Mouse (Mus musculus) midbrain, embryonic 11.5 days (tissue): ENCODE measurements around the gene Nim1k. TPM values are rescaled to one million over a fixed set of nuclear protein-coding genes. Genes with fewer than 3 reads are reported as not detected.
"Not testable (repeated sequence)": the region's sequence is repeated elsewhere in the genome, so short reads cannot be mapped to it uniquely, and the experiment has no call there.

Experiments
- ATAC-seq: fragments of 200-750 bp; cut with Nextera tagmentation; 2 replicates; pipeline ENCODE4 v1.8.0; 2017; ENCODE audit warnings: moderate TSS enrichment, moderate library complexity; ENCODE audit not compliant: low FRiP score
- DNase-seq: peaks from one replicate; pipeline ENCODE4 v3.0.0; 2015; ENCODE audit warnings: low spot score; ENCODE audit errors: missing footprints
- H3K27ac ChIP-seq: fragments of 300-500 bp; sonication (generic); 2 replicates; pipeline ENCODE4 v1.5.1; 2014; ENCODE audit warnings: low read depth, low read length
- H3K27me3 ChIP-seq: fragments of 300-500 bp; sonication (generic); 2 replicates; pipeline ENCODE4 v1.6.1; 2014; ENCODE audit warnings: mild to moderate bottlenecking, low read length, moderate library complexity, mixed read lengths; ENCODE audit not compliant: control insufficient read depth, insufficient read depth
- H3K36me3 ChIP-seq: fragments of 300-500 bp; sonication (generic); 2 replicates; pipeline ENCODE4 v1.6.1; 2014; ENCODE audit warnings: mild to moderate bottlenecking, low read length, moderate library complexity, mixed read lengths; ENCODE audit not compliant: control insufficient read depth, insufficient read depth
- H3K4me1 ChIP-seq: fragments of 300-500 bp; sonication (generic); 2 replicates; pipeline ENCODE4 v1.6.1; 2014; ENCODE audit warnings: low read length; ENCODE audit not compliant: control insufficient read depth, insufficient read depth
- H3K4me2 ChIP-seq: fragments of 300-500 bp; sonication (generic); 2 replicates; pipeline ENCODE4 v1.6.1; 2014; ENCODE audit warnings: mild to moderate bottlenecking, moderate library complexity
- H3K4me3 ChIP-seq: fragments of 300-500 bp; sonication (generic); 2 replicates; pipeline ENCODE4 v1.5.1; 2014; ENCODE audit warnings: low read depth, low read length
- H3K9ac ChIP-seq: fragments of 300-500 bp; sonication (generic); 2 replicates; pipeline ENCODE4 v1.6.1; 2014; ENCODE audit warnings: low read length
- H3K9me3 ChIP-seq: fragments of 300-500 bp; sonication (generic); 2 replicates; pipeline ENCODE4 v1.6.1; 2016; ENCODE audit warnings: low read length; ENCODE audit not compliant: control insufficient read depth
- WGBS: fragments of 180-500 bp; shearing (Covaris S2); extraction: QIAGEN DNeasy Blood & Tissue Kit; methylation state at CpG from one replicate; pipeline ENCODE4 v1.1.7; 2014; 5-methylcytosine and 5-hydroxymethylcytosine counted together
- polyA plus RNA-seq: library from polyadenylated mRNA; unstranded; fragments of >200 nt; fragmentation: Nextera tagmentation; extraction: Ambion mirVana; gene quantifications from 2 replicates; pipeline ENCODE4 v1.2.1, GENCODE M21; 2014

The Nim1k gene
- polyA plus RNA-seq, 1 experiment from 2014 or later: 2.4 TPM

DNA sequence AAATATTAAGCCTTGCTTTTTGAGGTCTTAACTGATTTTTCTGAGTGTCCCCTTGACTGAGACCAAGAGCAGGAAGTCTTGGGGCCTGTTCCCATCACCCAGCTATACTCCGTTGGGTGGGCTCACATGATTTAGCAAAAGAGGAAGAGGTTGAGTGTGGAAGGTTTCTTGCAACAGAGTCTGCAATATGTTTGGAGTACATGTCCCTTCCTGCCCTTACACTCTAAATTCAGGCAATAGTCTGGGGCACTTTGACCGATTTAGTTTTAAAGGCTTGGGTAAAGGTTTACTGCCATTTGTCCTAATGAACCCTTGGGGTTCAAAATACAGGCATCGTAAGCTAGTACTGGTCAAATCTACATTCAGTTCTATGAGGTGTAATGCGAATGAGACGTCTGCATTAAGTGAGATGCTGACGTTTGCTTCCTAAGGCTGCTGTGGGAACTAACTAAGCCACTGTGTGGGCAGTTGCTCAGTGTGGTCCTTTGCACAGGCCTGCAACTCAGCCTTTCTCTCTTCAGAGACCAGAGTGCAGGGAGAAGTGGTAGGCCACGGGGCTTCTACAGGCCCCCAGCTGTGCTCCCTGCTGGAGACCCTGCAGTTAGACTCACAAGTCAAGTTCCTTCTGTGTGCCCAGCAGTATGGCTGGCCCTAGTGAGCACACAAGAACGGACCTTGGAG, 42.4 kb downstream of the Nim1k start:
- H3K27ac ChIP-seq: no peak overlapping the region
- H3K27me3 ChIP-seq: no peaks in the 10 kb centered on the region
- peaks cover 15% of the 10 kb centered on the region for H3K36me3 ChIP-seq
- DNase-seq (no peak), ATAC-seq (no peak)
- H3K9ac ChIP-seq: no peak overlapping the region
- H3K4me3 ChIP-seq: no peak overlapping the region
- no peaks in the 10 kb centered on the region for H3K4me1 ChIP-seq
- WGBS: 74% methylated on average over 8 of the region's 8 CpGs
- no peaks in the 10 kb centered on the region for H3K9me3 ChIP-seq
- no peak overlapping the region for H3K4me2 ChIP-seq

DNA sequence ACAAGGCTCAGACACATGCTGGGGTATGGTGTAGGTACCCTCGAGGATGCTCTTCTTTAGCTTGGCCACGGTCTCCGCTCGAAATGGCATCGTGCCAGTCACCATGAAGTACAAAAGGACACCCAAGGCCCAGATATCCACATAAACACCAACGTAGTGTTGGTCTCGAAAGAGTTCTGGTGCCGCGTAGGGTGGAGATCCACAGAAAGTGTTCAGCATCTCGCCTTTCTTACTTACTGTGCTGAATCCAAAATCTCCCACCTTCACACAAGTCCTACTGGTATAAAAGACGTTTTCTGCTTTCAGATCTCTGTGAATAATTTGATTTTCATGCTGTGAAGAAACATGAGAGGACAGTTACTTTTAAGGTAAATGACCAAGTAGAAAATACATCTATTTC, 43.2 kb downstream of the Nim1k start:
- Histone ChIP-seq H3K36me3 (peaks cover 15% of the 10 kb centered on the region), H3K4me3 (no peak overlapping the region), H3K9ac (no peak overlapping the region), H3K4me1 (no peaks in the 10 kb centered on the region), H3K27ac (no peak overlapping the region), H3K4me2 (no peak overlapping the region), H3K27me3 (no peaks in the 10 kb centered on the region), H3K9me3 (no peaks in the 10 kb centered on the region)
- DNase-seq (no peak), ATAC-seq (no peak)
- WGBS: 94% methylated on average over 11 of the region's 11 CpGs

DNA sequence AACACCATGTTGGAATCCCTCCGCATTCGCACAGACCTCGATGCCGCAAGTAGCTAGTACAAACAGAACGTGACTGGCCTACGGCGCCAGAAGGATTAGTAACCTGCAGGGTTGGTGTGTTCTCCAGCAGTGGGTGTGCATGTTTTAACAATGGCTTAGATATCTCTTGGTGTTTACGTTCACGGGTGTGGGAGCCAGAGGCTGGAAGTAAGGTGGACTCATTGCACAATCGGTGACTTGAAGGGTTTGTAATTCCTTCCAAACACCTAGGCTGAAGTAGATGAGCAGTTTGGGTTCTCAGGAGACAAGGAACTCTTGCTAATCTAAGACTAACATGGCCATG, 45.4 kb downstream of the Nim1k start:
- H3K4me3 ChIP-seq: no peak overlapping the region
- no peaks in the 10 kb centered on the region for H3K4me1 ChIP-seq
- no peak for DNase-seq
- no peaks in the 10 kb centered on the region for H3K27me3 ChIP-seq
- H3K36me3 ChIP-seq: peaks cover 24% of the 10 kb centered on the region
- H3K9me3 ChIP-seq: no peaks in the 10 kb centered on the region
- WGBS: 78% methylated on average over 10 of the region's 10 CpGs
- no peak overlapping the region for H3K27ac ChIP-seq
- no peak overlapping the region for H3K4me2 ChIP-seq
- ATAC-seq: peak; percentile 18; the same call in 1 of the 2 replicates
- no peak overlapping the region; the same call in 1 of the 2 replicates for H3K9ac ChIP-seq

DNA sequence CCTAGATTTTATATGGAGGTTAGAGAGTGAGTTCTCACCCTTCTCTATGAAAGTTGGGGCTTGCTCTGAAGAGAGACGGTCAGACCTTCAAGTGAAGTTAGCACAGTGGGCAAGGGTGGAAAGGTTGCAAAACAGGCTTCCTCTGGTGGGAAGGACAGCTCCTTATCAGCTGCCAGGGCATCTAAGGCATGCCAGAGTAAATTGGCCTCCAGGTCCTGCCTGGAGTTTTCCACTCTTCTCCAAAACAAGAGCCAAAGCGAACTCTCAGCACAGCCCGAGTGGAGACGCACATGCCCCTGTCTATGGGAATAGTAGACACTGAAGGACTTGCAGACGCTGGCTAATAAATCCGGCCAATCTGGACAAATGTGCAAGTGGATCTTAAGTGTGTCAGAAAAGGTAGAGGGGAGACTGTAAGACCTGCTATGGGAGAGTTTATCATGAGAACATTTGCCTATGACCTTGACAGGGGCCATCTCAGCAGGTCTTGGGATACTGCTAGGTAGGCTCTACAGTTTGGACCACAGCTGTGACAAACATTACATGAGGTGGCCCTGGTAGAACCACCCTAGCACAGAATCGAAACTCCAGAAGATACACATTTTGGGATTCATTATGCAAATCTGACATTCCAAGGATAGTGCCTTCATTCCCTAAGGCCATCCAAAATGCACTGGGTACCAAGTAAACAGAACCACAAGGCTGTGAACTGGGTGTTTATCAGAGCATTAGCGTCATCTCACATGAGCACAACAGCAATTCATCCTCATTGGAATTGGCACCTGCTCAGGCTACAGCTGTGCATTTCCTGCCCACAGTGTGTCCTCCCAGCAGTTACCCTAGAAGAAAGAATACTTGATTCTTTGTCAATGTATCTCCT, 46.1 kb downstream of the Nim1k start:
- no peak for DNase-seq
- peak; percentile 28; the same call in 1 of the 2 replicates for ATAC-seq
- Histone ChIP-seq H3K4me2 (no peak overlapping the region), H3K9ac (no peak overlapping the region), H3K4me1 (no peaks in the 10 kb centered on the region), H3K36me3 (peaks cover 28% of the 10 kb centered on the region), H3K9me3 (no peaks in the 10 kb centered on the region), H3K4me3 (no peak overlapping the region), H3K27ac (no peak overlapping the region), H3K27me3 (no peaks in the 10 kb centered on the region)
- 92% methylated on average over 8 of the region's 8 CpGs for WGBS

DNA sequence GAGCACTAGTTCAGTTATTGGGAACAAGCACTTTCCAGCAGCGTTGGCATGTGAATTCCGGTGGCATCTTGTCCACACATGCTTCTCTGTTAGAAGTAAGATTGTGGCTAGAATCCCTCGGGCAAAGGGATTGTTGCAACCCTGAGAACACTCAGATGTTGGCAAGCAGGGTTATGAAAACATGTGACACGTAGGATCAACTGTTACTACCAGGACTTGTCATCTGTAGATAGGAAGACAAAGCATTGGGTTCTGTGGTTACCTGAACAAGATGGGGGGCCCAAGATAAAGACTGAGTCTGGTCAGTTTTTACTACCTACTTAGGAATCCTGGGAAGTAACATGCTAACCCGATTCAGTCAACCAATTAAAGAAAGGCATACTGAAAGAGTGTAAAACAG, 46.7 kb downstream of the Nim1k start:
- WGBS: 91% methylated on average over 5 of the region's 5 CpGs
- Histone ChIP-seq H3K36me3 (peaks cover 33% of the 10 kb centered on the region), H3K9me3 (no peaks in the 10 kb centered on the region), H3K4me2 (no peak overlapping the region), H3K27ac (no peak overlapping the region), H3K27me3 (no peaks in the 10 kb centered on the region), H3K4me3 (no peak overlapping the region), H3K9ac (no peak overlapping the region), H3K4me1 (no peaks in the 10 kb centered on the region)
- DNase-seq (no peak), ATAC-seq (no peak)

DNA sequence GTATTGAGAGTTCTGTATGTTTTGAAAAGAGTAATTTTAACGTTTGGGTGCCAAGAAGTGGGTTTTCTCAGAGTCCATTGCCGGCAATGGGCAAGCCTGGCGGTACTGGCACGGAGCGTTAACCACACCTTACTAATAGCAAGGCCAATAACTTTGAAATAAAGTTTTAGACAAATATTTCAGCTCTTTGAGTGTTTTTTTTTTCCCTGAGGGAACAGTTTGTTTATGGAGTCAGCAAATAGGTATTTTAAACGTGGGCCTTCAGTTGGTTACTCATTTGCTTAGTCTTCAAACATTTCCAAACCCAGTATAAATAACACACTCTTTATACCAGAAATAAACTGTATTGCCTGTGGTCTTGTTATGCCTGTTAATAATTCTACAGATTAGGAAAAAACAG, 47.8 kb downstream of the Nim1k start:
- Histone ChIP-seq H3K9me3 (no peaks in the 10 kb centered on the region), H3K4me3 (no peak overlapping the region), H3K4me1 (no peaks in the 10 kb centered on the region), H3K27ac (no peak overlapping the region), H3K36me3 (peaks cover 39% of the 10 kb centered on the region), H3K27me3 (no peaks in the 10 kb centered on the region), H3K9ac (no peak overlapping the region), H3K4me2 (no peak overlapping the region)
- 92% methylated on average over 6 of the region's 6 CpGs for WGBS
- DNase-seq: no peak
- ATAC-seq: no peak

DNA sequence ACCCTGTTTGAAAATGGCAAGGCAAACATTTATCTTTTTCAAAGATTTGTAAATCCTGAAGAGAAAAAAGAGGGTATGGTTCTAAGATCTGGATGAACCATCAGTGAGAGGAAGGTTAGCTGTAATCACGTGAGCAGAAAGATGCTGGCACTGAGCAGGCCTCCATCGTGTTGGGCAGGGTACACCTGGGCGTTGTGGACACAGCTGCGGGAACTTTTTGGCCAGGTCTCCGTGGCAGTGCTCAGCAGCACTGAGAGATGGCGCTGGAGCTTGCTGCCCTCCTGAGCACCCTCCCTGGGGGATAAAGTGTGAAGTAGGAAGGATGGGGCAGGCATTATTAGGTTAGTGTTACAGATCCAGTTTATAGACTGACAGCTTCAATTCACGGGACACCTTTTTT, 48.7 kb downstream of the Nim1k start:
- no peak overlapping the region for H3K9ac ChIP-seq

DNA sequence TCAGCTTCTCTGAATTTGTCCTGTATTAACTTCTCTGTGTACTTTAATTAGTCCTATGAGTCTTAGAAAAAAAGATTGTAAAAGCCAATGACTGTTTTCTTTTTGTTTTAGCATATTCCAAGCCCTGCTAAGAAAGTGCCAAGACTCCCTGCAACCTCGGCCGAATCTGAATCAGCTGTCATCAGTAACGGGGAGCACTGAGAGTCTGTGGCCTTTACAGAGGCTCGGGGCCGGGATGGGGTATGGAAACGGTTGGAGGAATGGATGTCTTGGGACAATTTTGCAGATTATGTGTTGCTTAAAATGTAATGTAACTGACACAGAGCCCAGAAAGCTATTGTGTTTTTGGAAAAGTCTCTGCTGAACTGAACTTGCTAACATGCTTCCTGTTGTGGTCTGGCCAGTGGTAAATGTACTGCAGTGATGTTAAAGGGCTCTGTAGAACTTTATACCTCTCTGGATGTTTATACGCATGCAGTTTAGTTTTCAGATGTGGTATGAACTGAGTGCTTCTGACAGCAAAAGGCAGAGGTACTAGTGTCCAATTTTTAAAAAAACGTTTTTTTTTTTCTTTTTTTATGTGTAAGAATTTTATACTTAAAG, 49.3 kb downstream of the Nim1k start:
- peaks cover 41% of the 10 kb centered on the region for H3K36me3 ChIP-seq
- H3K27me3 ChIP-seq, DNase-seq, H3K27ac ChIP-seq, H3K9ac ChIP-seq, ATAC-seq, H3K4me2 ChIP-seq, H3K4me1 ChIP-seq, H3K4me3 ChIP-seq, H3K9me3 ChIP-seq: not testable (repeated sequence)
- WGBS: 85% methylated on average over 7 of the region's 8 CpGs

More for the DNA sequence above, 48.7 kb downstream of the Nim1k start:
- 83% methylated on average over 7 of the region's 7 CpGs for WGBS
- Histone ChIP-seq H3K27ac (no peak overlapping the region), H3K36me3 (peaks cover 41% of the 10 kb centered on the region), H3K4me1 (no peaks in the 10 kb centered on the region), H3K27me3 (no peaks in the 10 kb centered on the region), H3K4me2 (no peak overlapping the region), H3K9me3 (no peaks in the 10 kb centered on the region), H3K4me3 (no peak overlapping the region)
- DNase-seq (no peak), ATAC-seq (no peak)

DNA sequence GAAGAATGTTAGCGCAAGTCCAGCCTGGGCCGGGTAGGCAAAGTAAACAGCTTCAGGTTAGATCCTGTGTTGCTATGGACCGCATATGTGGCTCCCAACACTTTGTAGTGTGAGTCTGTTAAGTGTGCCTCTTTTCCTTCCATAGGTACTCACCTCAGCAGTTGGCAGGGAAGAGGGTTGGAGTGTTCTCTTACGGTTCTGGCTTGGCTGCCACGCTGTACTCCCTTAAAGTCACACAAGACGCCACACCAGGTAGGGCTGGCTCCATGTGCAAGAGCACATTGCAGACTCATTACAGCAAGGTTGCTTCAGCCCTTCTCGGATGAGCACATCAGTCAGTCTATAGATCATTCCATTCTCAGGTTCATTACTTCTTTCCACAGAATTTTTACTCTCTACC, 51.4 kb downstream of the Nim1k start:
- no peaks in the 10 kb centered on the region for H3K4me1 ChIP-seq
- H3K27ac ChIP-seq: no peak overlapping the region
- 92% methylated on average over 7 of the region's 7 CpGs for WGBS
- no peak overlapping the region for H3K9ac ChIP-seq
- ATAC-seq (no peak), DNase-seq (no peak)
- no peaks in the 10 kb centered on the region for H3K9me3 ChIP-seq
- H3K4me3 ChIP-seq: no peak overlapping the region
- no peaks in the 10 kb centered on the region for H3K27me3 ChIP-seq
- peaks cover 42% of the 10 kb centered on the region for H3K36me3 ChIP-seq
- H3K4me2 ChIP-seq: no peak overlapping the region
